Mouse (Mus musculus) 3134 (cell line): ENCODE measurements around the gene Iapp.
A peak's percentile ranks its signal among the peaks of the same experiment; 100 is the strongest.
"Not testable (repeated sequence)": the region's sequence is repeated elsewhere in the genome, so short reads cannot be mapped to it uniquely, and the experiment has no call there.

Experiments
- DNase-seq: peaks from one replicate; pipeline ENCODE4 v3.0.0-alpha.2; 2011; ENCODE audit warnings: low spot score; ENCODE audit not compliant: insufficient read length; ENCODE audit errors: extremely low read depth

Gene Iapp

DNA sequence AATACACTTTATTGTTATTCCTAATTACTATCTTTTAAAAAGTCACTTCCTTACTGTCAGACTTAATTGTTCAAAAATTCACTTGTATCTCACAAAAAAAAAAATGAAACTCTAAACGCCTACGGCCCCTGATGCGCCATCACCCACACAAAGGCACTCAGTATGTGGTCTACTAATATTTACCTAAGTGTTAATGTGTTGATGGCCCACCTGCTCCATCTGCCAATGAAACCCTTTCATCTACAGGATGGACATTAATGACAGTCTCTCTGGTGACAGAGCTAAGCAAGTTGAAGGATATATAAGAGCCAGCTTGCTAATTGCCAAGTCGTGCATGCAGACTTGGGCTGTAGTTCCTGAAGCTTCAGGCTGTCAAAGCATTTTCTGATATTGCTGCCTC, at the start of gene Iapp:
Iapp (plus strand) TSS at position 326 of the 400 bp plus-strand sequence.
- DNase-seq = no peak

DNA sequence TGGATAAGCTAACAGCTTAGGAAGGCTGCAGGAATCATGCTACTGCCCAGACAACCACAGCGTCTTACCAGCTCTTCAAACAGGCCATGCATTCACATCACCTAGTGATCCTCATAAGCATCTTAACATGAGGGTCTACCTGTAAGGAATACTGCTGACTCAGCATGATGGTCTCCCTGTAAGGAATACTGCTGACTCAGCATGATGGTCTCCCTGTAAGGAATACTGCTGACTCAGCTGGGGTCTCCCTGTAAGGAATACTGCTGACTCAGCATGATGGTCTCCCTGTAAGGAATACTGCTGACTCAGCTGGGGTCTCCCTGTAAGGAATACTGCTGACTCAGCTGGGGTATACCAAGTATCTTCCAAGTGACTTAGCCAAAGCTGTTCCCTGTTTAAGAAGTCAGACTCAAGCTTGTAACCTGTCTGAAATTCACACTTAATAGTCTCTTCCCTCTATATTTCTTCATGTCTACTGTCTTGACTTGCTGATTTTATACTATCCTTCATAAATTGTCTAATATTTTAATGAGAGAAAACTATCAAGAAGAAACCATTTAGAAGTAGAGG, 47.4 kb upstream of the Iapp start:
- not testable (repeated sequence) for DNase-seq

DNA sequence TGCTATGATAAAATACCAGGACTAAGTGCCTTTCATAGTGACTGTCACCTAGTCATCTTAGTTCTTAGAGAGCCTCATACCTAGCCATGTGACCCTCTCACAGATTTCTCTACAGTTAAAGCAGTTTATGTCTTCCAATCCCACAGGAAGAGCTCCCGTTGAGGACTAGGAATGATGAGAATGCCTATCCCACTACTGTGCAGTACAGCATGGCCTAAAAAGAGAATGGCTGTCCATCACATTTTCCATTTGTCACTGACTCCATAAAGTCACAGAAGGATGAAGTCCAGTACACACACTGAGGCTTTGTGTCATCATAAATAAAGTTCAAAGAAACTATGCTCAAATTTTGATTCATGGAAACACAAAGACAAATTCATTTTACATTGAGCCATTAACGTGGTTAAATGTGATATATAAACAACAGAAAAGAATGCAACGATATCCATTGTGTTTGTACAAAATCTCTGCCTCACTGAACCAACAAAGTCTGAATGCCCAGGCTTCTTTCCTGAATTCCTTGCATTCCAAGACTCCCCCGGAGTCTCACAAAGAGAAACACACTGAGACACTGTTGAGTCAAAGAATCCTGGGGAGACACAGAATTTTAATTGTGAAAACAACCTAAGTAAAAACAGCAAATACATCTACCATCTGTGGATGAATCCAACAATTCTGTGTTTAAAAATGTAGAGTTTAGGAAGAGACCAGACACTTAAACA, 22.3 kb upstream of the Iapp start:
- no peak for DNase-seq

DNA sequence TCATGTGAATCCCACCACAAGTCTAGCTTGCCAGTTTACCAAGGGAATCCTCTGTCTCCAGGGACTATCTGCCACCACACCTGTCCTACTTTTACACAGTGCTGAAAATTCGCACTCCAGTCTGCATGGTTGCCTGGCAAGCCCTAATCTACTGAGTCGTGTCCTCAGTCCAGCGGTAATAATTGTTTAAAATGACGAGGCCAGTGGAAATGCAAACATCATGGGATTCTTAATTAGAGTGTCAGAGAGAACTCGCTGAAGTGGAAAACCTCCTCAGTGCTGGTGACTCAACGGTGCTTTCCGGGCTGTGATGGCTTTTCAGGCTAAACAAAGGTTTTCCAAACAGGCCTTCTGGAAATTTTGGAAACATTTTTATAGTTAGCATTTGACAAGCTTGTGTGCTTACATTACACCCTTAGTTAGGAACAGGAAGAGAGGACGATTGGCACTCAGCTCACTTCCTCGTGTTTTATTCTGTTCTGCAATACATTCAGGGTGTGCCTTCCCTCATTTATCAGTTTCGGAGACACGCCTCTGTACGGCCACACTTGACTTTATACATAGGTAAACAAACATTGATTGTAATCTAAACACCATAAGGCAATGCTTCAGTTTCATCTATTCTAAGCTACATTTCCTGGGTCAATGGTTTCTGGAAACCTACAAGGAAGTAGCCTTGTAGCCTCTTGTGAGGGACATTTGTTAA, 8.7 kb upstream of the Iapp start:
- DNase-seq = peak; percentile 14

GRCm38 (mm10) chr6:142305076-142305475, 6.9 kb downstream of the Iapp start:
- no peak for DNase-seq

- no peak for DNase-seq
These were observed 16.1 kb downstream of the Iapp start for GRCm38 (mm10) chr6:142314285-142314684.

- DNase-seq = no peak
These were observed 18.9 kb downstream of the Iapp start for GRCm38 (mm10) chr6:142317106-142317505.

DNA sequence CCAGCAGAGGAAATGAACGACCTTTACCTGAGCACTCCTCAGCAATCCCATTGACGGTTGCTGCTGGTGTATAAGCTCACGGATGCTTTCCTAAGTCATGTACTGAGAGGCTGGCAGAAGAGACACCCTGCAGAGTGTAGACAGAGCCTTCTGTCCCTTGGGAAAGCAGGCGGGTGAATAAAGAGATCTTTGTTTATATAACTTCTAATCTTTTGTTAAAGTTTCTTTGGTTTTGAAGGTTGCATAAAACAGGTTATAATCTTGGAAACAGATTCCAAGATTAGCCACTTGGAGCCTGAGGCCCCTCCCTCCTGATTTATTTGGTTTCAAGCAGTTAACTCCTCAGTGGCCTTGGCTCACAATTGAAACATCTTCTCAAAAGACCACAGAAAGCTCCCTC, 24.7 kb downstream of the Iapp start, which contains the start of gene Slco1a5:
Slco1a5 (minus strand) TSS at position 101 of the 400 bp plus-strand sequence.
- no peak for DNase-seq

- DNase-seq = no peak
These were observed 28.4 kb downstream of the Iapp start for GRCm38 (mm10) chr6:142326598-142326997.

DNA sequence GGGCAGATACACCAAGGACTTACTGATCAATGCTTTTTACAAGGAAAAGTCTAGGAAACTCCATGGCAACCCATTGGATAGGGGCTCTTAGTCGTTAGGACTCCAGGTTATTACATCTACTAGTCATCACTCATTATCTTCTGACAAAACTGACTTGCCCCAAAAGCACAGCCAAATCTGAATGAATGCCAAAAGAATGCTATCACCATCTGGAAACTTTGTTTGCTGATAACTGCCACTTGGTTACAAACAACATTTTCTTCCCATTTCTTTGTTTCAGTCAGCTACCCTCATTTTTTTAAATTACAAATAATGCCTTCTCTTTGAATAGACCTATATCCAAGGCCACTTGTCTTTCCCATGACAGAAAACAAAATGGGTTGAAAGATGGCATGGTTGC, 31.0 kb downstream of the Iapp start:
- DNase-seq = no peak

DNA sequence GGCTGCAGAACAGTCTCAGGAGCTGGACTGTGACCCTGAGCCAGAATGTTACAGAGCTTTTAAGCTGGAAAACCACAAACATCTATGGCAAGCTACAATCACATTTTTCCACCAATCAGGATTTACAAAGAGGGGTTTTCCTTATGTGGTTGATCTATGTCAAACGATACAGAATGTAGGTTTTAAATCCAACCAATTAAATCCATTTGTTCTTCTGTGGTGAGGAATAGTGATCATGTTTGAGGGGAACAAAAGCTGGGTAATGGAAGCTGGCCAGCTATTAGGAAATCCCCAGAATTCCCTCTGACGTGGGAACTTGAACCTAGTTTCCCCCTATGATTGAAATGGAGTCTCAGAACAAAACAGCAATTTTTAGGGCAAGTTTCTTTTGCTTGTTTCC, 40.7 kb downstream of the Iapp start:
- peak; percentile 54 for DNase-seq

DNA sequence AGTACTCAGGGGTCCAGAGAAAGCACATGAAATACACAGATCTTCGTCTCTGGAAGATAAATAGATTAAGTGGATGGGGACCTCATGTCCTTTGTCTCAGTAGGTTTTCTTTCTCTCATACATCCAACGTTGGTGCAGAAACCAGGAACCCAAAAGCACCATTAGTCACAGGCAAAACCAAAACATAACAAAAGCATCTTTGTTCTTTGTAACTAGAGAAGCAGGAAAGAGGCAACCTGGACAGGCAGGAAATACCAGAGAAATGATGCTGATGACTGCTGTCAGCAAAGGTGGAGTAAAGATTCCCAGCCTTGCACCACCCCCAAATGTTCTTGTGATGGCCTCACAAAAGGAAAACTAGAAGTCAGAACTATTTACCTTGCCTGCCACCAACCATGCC, 41.4 kb downstream of the Iapp start:
- peak; percentile 65 for DNase-seq

DNA sequence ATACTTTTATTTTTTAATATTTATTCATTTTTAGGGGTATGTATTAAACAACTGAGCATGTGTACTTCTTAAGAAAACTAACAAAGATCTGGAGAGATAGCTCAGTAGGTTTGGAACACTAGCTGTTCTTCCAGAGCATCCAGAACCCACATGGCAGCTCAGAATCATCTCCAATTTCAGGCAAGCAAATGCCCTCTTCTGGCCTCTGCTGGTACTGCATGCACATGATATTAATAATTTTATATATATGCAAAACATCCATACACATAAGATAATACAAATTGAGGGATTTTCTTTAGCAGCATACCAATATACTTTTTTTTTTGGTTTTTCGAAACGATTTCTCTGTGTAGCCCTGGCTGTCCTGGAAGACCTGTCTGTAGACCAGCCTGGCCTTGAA, 45.3 kb downstream of the Iapp start:
- DNase-seq = no peak

- peak; percentile 96 for DNase-seq
These were observed 47.3 kb downstream of the Iapp start, which contains the start of gene Pyroxd1 for GRCm38 (mm10) chr6:142345440-142346038. Pyroxd1 (plus strand) TSS chr6:142345654.

GRCm38 (mm10) chr6:142346181-142347110, 48.2 kb downstream of the Iapp start:
- no peak for DNase-seq

- DNase-seq = no peak
These were observed 49.5 kb downstream of the Iapp start for GRCm38 (mm10) chr6:142347431-142348385.

GRCm38 (mm10) chr6:142352099-142352498, 53.9 kb downstream of the Iapp start:
- not testable (repeated sequence) for DNase-seq
